Mouse (Mus musculus) yolk sac, embryonic 10.5 days (tissue): ENCODE measurements at regions not wholly inside any gene's neighbourhood (a gene's known extent, or its start where the extent isn't known, plus 50 kb on each side); places are given as distances from the start of the nearest gene placed in this dataset.

Experiments used
- DNase-seq: peaks from one replicate; pipeline ENCODE4 v3.0.0-alpha.2; 2017; ENCODE audit warnings: low spot score

DNA sequence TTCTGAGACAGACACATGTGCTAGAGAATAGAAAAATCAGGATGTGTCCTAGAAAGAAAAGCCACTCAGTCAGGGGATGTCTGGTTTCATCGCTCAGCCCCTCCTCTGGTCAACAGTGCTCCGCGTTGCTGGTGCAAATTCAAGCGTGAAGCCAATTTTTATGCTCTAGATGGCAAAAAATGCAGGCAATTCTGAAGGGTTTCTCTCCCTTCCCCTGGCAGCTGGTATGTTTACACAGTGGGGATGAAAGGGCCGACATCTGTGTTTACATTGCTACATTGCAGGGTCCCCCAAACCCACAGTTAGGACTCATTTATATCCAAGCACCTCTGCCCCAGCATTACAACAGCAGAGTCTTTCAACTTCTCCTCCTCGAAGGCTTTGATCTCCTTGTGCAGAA lies 203.3 kb downstream of the Etaa1 start:
- peak; percentile 10 for DNase-seq

DNA sequence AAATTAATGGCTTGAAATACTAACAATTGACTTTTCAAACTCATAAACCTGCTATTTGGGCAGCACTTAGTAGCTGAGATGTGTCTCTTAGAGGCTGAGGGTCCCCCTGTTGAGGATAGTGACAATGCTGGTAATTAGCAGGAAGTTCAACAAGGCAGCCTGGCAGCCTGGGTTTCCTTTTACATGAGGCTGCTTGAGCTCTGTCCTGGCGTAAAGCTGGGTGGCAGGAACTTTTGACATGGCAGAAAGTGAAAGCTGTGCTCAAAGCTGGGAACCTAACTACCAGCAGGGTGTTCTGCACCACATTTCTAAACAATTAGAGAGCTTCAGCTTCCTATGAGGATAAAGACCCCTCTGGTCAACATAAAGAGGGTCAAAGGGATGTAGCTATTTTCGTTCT lies 194.5 kb downstream of the Etaa1 start:
- no peak for DNase-seq

DNA sequence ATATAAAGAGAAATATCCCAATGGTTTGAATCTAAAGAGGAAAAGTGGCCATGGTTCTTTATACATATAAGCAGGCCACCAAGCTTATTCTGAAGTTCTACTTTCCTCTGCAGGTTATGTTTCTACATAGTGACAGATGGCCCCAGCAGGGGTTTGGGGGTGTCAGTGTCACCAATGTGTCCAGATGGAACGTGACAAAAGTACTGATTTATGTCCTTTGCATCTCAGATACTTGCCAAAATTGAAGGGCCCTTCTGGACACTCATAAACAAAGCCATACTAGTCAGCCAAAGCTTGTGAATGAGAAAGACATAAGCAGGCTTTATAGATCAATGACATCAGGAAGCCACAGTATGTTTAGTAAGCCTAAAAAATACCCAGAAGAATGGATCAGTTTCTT lies 190.3 kb downstream of the Etaa1 start:
- DNase-seq: no peak

DNA sequence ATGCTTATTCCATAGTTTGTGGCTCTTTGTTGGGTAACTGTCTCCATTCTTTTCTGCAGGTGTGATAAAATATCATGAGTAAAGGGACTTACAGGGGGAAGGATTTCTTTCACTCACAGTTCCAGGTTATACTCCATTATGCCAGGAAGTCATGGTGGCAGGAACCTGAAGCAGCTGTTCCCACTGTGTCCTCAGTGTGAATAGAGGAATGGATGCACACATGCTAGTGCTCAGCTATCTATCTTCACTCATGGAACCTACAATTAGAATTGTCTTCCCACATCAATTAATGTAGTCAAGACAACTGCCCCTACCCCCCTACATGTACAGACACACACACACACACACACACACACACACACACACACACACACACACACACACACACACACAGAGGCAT lies 189.5 kb downstream of the Etaa1 start:
- DNase-seq: no peak

DNA sequence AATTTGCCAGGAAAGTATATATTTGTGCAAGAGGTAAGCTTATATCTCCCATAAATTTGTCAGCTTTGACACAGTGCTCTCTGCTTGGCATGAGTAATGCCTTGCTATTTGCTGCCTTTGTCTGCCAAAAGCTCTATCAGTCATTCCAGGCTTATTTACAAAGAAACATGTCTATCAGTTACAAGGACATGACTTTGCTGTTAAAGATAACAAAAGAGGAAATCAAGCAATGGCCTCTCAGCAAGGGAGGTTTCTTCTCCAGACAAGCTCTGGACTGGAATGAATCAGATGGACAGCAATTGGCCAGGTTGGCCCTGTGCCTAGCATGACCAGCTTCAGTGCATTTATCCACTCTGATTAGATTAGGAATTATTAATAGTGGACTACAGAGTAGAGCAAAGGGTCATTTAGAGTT lies 185.3 kb downstream of the Etaa1 start:
- no peak for DNase-seq

DNA sequence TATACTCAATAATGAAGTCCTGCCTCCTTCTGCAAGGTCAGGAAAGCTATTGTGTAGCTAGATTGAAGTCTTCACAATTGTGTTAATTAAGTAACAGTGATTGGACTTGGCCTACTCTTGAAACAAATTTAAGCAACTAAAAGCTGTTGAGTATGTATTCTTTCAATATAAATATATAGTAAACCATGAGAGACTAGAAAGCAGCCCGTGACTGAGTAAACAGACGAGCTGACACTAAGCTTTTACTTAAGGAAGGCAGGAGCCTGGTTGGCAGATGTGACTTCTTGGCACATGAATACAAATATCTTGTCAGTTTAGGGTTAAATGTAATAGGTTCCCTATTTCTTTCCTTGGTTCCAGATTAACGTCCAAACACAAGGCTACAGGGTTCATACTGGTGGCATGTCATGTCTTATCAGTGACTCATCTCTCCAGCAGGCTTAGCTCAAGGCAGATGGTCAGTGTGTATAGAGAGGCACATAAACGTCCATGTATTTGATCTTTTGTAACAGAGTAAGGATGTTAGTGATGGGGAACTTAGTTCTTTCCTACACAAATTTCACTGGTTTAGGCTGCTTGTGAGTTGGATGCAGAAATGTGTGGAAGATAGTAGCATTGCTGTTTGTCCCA lies 184.7 kb downstream of the Etaa1 start:
- DNase-seq: no peak

DNA sequence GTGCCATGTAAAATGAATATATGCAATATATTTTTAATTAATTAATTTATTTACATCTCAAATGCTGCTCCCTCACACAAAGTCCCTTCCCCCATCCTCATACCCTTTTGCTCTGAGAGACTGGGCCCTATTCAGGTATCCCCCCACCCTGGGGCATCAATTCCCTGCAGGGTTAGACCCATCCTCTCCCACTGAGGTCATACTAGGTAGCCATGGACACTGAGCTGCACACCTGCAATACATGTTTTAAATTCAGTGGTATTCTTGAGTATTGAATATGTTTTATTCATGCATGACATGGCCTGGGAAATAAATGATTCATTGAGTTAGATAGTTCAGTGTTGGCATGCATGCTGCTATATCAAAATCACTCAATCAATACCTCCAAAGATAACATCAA lies 156.0 kb downstream of the Etaa1 start:
- no peak for DNase-seq

DNA sequence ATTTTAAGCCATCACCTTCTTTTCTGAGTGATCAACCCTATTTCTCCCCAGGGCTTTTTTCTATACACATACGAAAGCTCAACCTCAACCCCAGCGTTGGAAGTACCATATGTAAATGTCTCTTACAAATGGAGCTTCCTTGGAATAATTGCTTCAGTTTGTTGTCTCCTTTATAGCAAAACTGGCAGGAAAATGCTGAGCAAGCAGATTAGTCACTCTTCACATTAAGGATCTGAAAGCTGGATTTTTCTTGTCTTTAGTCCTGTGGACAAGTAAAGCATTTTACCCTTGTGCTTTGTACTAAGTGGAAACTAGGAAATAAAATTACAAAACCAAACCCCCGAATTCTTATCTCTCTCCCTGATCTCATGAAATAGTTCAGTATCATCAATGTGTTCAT lies 145.8 kb downstream of the Etaa1 start:
- DNase-seq: no peak

DNA sequence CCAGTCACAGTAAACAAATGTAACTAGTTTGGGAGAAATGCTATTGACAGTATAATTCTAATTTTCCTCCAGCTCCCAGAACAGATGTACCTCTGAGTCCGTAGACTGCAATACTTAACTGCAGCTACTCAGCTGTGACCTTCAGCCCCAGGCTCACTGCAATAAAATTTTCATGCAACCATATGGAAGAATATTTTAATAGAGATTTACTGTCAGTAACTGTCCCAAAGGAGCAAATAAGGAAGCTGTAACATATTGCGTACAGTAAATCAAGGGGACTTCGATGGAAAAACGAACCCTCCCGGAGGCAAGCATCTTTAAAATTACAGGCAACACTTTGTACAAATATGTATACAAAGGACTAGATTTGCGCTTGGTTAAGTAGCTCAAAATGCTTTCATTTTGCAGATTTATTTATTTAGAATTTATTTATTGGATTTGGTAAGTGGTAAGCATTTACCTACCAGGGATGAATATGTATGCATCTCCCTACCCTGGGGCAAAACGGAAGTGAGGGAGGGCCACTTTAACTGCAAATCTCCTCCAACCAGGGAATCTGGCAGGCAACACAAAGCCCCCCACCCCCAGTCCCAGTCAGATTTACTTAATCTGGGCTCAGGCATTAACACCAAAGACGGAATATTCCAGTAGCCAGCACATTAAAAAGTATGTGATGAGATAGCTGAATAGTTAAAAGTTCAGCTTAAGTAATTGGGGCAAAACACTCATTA lies 141.7 kb downstream of the Etaa1 start:
- no peak for DNase-seq

DNA sequence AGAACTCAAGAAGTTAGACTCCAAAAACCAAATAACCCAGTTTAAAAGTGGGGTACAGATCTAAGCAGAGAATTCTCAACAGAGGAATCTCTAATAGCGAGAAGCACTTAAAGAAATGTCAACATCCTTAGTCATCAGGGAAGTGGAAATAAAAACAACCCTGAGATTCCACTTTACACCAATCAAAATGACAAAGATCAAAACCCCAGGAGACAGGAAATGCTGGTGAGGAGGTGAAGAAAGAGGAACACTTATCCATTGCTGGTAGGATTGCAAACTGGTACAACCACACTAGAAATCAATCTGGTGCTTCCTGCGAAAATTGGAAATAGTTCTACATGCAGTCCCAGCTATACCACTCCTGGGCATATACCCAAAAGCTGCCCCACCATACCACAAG lies 111.0 kb downstream of the Etaa1 start:
- no peak for DNase-seq

DNA sequence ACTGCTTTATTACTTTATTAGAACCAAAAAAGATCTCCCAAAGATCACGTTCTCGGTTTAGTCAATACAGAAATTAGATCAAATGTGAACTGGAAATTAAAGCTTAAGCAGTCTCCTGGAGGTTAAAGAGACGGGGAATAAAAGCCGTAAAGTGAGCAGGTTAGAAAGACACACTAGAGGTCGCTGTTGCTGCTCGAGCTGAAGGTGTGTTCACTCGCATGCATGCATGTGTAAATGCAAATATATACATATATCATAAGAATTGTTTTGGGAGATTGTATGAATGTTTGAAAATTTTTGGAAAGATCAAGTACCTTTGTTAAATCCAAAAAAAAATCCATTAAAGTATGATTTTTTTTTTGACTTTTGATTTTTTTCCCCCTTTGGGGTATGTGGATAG lies 101.3 kb downstream of the Etaa1 start:
- no peak for DNase-seq

DNA sequence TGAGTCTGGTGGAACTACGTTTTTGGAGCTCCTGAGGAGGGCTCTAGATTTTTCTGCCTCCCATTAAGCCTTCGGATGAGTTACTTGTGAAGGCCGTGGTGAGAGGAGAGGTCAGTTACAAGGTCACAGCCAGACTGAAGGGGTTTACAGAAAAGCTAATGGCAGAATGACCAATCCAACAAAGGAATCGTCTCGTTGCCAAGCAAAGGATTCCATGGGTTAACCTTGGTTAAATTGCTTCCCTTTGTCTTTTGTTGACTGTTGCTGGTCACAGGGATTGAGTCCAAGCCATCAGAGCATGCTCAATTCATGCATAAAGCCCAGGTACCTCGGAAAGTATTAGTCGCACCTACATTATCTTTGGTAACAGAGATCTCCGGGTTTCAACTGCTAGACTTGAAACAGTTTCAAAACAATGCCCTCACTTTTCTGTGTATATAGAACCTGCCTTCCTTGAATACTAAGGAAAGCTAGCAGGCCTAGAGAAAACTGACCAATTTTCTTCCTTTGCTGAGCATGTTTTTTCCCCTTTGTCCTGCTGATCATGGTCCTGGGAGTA lies 100.3 kb downstream of the Etaa1 start:
- no peak for DNase-seq

DNA sequence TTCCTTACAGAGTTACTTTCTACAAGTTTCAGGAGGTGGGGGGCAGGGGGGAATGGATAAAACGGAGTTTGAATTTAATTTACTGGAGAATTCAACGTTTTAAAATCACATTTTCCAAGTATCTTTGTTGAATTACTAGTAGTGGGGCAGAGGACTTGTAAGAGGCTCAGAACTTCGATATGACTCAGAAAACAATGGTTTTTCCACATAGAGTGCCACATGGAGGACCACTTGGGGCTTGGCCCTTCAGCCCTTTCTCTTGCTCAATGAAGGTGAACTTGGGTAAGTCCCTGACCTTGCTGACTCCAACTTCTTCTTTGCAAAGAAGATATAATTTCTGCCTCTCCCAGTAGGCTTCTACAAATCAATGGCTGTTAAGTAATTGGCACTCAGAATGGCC lies 99.8 kb downstream of the Etaa1 start:
- no peak for DNase-seq

DNA sequence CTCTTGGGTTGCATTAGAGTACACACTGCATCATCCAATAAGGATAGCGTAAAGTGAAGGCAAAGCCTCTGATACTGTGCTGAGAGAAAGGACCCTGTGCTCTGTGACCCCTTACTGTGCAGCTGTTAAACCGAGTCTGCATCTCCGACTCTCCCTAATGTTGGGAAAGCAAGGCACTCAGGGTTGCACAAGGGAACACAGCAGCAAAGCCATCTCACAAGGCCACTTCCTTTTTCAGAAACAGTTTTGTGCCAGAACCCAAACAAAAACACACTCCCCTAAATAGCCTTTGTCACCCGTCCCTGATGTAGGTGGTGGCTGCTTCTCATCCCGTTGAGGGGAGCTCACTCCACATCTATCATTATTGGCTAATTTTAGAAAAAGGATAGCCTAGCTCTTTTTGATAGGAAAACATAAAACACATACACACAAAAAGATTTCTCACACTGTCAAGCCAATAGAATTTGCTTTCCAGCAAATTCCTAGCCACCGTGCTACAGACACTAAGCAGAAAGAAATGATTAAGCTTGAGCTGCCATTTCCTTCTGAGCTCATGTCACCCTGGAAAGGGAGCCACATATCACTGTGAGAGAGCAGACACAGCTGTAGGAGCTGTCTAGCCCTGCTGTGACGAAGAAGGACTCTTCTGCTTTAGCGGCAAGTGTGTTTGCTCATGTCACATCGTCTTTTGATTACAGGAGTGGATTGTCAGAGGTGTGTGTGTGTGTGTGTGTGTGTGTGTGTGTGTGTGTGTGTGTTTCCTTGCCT lies 94.1 kb downstream of the Etaa1 start:
- no peak for DNase-seq

DNA sequence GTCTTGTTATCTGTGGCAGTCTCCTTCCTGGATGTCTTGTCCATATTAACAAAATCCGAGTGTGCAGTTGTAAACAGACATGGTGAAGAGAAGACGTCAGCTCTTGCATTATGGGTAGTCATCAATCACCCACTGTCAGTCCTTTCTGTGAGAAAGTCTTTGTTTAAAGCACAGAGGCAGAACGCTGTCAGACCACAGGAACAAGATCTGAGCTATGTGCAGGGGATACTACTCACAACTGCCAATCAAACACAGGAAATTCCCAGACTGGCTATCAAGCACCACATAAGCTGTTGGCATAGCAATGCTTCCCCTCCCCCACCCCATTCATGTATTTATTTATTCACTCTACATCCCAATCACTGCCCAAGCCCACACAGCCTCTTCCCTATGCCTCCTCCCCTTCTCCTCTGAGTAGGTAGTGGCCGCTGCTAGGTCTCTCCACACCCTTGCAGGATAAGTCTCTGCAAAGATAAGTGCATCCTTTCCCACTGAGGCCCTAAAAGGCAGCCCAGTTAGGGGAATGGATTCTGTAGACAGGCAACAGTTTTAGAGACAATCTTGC lies 88.8 kb downstream of the Etaa1 start:
- peak; percentile 4 for DNase-seq

DNA sequence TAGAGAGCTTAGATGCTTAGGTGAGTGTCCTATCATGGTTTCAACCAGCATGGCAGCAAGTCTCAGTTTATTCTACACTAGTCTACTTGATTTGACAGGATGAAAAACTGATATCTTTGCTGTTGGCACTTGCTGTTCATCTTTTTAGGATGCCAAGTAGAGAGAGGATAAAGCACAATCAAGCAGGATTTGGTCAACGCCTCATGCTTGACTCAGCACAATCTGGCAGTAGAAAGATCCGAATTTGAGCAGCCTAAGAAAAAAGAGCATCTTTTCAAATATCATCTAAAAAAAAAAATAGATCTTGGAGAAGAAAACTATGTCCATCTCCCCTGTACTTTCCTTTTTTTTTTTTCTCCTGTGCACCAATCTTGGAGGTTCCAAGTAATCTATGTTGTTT lies 83.0 kb downstream of the Etaa1 start:
- DNase-seq: no peak

DNA sequence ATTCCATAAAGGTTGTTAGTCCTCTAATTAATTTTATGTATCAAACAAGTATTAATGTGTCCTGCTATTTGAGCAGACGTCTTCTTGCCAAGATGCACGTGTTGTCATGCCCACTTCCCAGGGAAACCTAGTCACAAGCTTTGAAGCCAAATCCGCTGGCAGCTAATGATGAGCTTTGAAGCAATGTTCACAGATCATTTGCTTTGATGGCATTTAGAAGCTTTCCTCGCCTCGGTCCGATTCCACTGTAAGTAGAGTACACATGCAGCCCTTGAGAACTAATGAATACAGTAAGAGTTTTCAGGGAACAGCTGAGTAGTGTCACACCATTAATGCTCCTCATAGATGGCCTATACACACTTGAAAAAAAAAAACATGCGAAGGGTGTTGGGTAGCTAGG lies 81.8 kb downstream of the Etaa1 start:
- DNase-seq: no peak

DNA sequence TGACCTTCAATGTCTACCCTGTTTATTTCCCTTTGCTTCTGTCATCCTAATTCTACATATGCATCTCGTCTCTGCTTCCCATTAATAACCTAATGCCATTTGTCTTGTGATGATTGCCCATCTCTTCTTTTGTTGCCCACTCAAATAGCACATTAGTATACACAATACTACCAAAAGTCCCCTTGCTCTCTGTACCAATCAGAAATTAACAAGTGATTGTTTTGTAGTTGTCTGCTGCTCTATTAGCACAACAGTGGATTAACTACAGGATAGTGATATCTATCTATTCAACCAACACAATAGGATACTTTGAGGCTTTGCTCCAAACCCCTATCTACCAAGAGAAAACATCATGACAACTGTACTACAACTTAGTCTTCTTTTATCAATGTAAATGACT lies 70.4 kb downstream of the Etaa1 start:
- no peak for DNase-seq
